Mouse (Mus musculus) neural tube, embryonic 11.5 days (tissue): ENCODE results near the gene Slc5a3. TPM values are rescaled to one million over a fixed set of nuclear protein-coding genes. Genes with fewer than 3 reads are reported as not detected.

Experiments
- ATAC-seq: fragments of 200-750 bp; cut with Nextera tagmentation; 2 replicates; pipeline ENCODE4 v1.8.0; 2017; ENCODE audit warnings: moderate number of reproducible peaks, mild to moderate bottlenecking, moderate TSS enrichment, moderate library complexity; ENCODE audit not compliant: insufficient read depth, low FRiP score, low TSS enrichment
- DNase-seq: peaks from one replicate; pipeline ENCODE4 v3.0.0-alpha.2; 2015; ENCODE audit warnings: low spot score
- H3K27ac ChIP-seq: fragments of 300-500 bp; sonication (generic); 2 replicates; pipeline ENCODE4 v1.5.1; 2014; ENCODE audit warnings: low read depth, mild to moderate bottlenecking, low read length
- H3K27me3 ChIP-seq: fragments of 300-500 bp; sonication (generic); 2 replicates; pipeline ENCODE4 v1.6.1; 2014; ENCODE audit warnings: mild to moderate bottlenecking, low read length, mixed read lengths; ENCODE audit not compliant: control insufficient read depth, insufficient read depth
- H3K36me3 ChIP-seq: fragments of 300-500 bp; sonication (generic); 2 replicates; pipeline ENCODE4 v1.6.1; 2014; ENCODE audit warnings: mild to moderate bottlenecking, low read length, moderate library complexity, mixed read lengths; ENCODE audit not compliant: control insufficient read depth, insufficient read depth
- H3K4me1 ChIP-seq: fragments of 300-500 bp; sonication (generic); 2 replicates; pipeline ENCODE4 v1.6.1; 2014; ENCODE audit warnings: low read length, mixed read lengths; ENCODE audit not compliant: control insufficient read depth, insufficient read depth
- H3K4me2 ChIP-seq: fragments of 300-500 bp; sonication (generic); 2 replicates; pipeline ENCODE4 v1.6.1; 2014; ENCODE audit warnings: low read depth, mild to moderate bottlenecking, moderate library complexity
- H3K4me3 ChIP-seq: fragments of 300-500 bp; sonication (generic); 2 replicates; pipeline ENCODE4 v1.5.1; 2014; ENCODE audit warnings: low read depth, low read length
- H3K9ac ChIP-seq: fragments of 300-500 bp; sonication (generic); 2 replicates; pipeline ENCODE4 v1.6.1; 2014; ENCODE audit warnings: mild to moderate bottlenecking, low read length
- H3K9me3 ChIP-seq: fragments of 300-500 bp; sonication (generic); 2 replicates; pipeline ENCODE4 v1.6.1; 2016; ENCODE audit warnings: low read length; ENCODE audit not compliant: control insufficient read depth
- WGBS: fragments of 180-500 bp; shearing (Covaris S2); extraction: QIAGEN DNeasy Blood & Tissue Kit; methylation state at CpG from one replicate; pipeline ENCODE4 v1.1.7; 2014; 5-methylcytosine and 5-hydroxymethylcytosine counted together
- polyA plus RNA-seq: library from polyadenylated mRNA; unstranded; fragments of >200 nt; fragmentation: Nextera tagmentation; extraction: Ambion mirVana; gene quantifications from 2 replicates; pipeline ENCODE4 v1.2.1, GENCODE M21; 2014

Gene Slc5a3
- polyA plus RNA-seq, 1 experiment from 2014 or later = 15.9 TPM

DNA sequence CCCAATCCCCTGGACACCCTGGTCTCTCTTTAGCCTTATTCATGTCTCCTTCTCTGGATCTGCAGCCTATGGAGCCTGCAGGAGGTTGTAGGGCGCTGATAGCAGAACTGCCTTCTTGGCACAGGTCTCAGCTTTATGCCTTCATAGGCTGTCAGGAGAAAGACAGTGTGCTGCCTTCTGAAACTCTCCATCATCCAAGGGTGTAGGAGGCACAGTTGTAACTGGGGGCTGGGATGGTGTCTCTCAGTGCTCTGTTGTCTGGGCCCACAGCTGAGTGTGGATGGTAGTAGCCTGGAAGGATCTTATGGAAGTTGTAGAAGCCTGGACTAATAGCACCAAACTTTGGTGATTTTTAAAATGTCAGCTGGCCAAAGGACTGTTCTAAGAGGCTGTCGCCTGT, 46.8 kb downstream of the Slc5a3 start:
- Histone ChIP-seq H3K4me3 (no peak overlapping the region), H3K36me3 (no peaks in the 10 kb centered on the region), H3K27ac (no peak overlapping the region), H3K9me3 (no peaks in the 10 kb centered on the region), H3K4me1 (no peaks in the 10 kb centered on the region; the same call in 1 of the 2 replicates), H3K4me2 (no peak overlapping the region), H3K27me3 (no peaks in the 10 kb centered on the region), H3K9ac (no peak overlapping the region)
- ATAC-seq = no peak
- no peak for DNase-seq
- WGBS = 94% methylated on average over 2 of the region's 2 CpGs

DNA sequence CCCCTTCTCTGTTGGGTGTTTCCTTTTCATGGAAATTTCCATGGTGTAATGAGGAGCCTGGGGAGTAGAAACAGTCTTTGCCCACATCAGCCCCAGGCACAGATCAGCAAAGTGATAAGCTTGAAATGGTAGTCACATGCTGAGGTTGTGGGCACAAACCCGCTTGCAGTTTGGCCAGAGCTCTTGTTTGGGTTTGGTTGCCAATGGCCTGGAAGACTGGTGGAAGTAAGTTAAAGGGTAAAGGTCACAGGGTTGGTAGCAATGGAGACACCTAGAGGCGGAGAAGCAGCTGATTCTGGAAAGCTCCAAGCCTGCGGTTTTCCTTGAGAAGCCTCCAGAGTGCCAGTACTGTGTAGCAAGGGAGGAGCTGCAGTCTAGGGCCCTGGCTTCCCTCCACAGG, 47.5 kb downstream of the Slc5a3 start:
- no peak overlapping the region for H3K4me3 ChIP-seq
- no peak overlapping the region for H3K4me2 ChIP-seq
- H3K36me3 ChIP-seq = no peaks in the 10 kb centered on the region
- H3K9ac ChIP-seq = no peak overlapping the region
- H3K4me1 ChIP-seq = no peaks in the 10 kb centered on the region; the same call in 1 of the 2 replicates
- H3K9me3 ChIP-seq = no peaks in the 10 kb centered on the region
- H3K27me3 ChIP-seq = no peaks in the 10 kb centered on the region
- DNase-seq (no peak), ATAC-seq (no peak)
- 76% methylated on average over 3 of the region's 3 CpGs for WGBS
- no peak overlapping the region for H3K27ac ChIP-seq

DNA sequence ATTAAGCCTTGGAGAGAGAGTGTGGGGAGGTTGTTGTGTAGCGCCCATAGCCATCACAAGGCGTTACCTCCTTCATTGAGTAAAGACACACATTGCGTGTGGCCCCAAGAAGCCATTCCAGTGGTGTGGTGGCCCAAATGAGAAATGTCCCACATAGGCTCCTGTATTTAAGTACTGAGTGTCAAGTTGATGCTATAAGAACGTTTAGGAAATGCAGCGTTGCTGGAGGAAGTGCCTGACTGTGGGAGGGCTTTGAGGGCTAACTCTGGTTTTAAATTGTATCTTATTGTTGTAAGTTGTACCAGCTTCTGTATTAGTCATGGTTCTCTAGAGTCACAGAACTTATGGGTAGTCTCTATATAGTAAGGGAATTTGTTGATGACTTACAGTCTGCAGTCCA, 49.2 kb downstream of the Slc5a3 start:
- Histone ChIP-seq H3K4me1 (no peaks in the 10 kb centered on the region; the same call in 1 of the 2 replicates), H3K27ac (no peak overlapping the region), H3K9ac (no peak overlapping the region), H3K36me3 (no peaks in the 10 kb centered on the region), H3K4me2 (no peak overlapping the region), H3K9me3 (no peaks in the 10 kb centered on the region), H3K4me3 (no peak overlapping the region), H3K27me3 (no peaks in the 10 kb centered on the region)
- DNase-seq = no peak
- 91% methylated on average over 5 of the region's 5 CpGs for WGBS
- no peak for ATAC-seq

DNA sequence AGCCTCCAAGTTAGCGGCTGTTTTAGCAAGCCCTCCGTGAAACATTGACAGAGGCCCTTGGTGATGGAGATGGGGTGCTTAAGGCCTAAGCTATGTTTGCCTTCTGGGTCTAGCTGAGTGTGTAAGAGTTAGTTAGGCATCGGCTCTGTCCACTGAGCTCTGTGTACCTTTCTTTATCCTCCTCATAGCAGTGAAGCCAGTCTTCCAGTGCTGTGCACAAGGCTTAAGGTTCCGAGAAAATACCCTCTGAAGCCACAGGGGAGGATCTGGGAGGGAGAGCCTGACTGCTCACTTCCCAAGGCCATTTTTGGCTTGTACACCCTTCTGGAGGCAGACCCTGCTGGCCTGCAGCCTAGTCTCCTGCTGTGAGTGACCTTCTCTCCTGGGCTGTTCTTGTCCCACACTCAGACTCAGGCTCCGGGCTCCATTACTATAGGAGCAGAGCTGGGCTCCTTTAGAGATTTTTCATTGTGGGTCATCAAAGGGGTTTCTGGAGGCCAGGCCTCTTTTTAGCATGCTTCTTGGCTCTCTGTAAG, 56.7 kb downstream of the Slc5a3 start:
- WGBS = 78% methylated on average over 5 of the region's 5 CpGs
- no peaks in the 10 kb centered on the region for H3K36me3 ChIP-seq
- DNase-seq (no peak), ATAC-seq (no peak)
- no peak overlapping the region for H3K4me2 ChIP-seq
- no peaks in the 10 kb centered on the region for H3K27me3 ChIP-seq
- H3K4me1 ChIP-seq = peaks cover 11% of the 10 kb centered on the region
- no peak overlapping the region for H3K9ac ChIP-seq
- H3K9me3 ChIP-seq = no peaks in the 10 kb centered on the region
- H3K27ac ChIP-seq = no peak overlapping the region
- no peak overlapping the region for H3K4me3 ChIP-seq

DNA sequence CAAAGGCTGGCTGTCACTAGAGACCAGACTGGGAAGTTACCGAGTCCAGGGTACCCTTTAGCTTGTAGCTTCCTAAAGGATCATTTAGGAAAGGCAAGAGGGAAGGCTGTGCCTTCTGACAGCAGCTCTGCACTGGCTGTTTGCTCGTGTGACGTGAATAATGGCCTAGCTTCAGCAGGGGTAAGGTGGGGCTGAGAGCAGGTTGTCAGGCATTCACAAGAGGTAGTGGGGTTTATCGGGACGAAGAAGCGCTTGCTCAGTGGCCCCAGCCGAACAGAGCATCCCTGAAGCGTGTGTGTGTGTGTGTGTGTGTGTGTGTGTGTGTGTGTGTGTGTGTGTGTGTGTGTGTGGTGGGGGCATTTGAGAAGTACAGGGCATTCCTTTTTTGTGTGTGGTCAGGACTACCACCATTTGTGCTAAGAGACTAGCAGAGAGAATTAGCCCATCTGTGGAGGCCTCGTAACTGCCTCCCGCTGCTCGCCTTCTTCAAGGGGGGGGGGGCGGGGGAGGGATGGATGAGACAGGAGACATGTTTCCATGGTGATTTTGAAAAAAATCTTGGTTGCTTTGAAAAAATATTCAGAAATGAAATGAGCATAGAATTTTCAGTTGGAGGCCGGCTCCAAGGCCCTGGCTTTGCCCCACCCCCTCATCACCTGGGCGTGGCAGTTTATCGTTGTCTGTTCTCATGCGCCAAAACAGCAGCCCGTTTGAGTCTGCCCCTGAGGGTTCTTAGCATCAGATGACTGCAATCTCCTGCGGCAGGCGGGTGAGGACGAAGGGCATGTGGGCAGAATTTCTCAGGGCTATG, 57.7 kb downstream of the Slc5a3 start:
- DNase-seq (peak; percentile 49), ATAC-seq (no peak)
- Histone ChIP-seq H3K4me1 (peaks cover 11% of the 10 kb centered on the region), H3K36me3 (no peaks in the 10 kb centered on the region), H3K4me2 (peak overlapping the region; percentile 26; the same call in 1 of the 2 replicates), H3K27me3 (no peaks in the 10 kb centered on the region), H3K9ac (no peak overlapping the region), H3K9me3 (no peaks in the 10 kb centered on the region), H3K4me3 (no peak overlapping the region), H3K27ac (no peak overlapping the region)
- 22% methylated on average over 19 of the region's 20 CpGs for WGBS

DNA sequence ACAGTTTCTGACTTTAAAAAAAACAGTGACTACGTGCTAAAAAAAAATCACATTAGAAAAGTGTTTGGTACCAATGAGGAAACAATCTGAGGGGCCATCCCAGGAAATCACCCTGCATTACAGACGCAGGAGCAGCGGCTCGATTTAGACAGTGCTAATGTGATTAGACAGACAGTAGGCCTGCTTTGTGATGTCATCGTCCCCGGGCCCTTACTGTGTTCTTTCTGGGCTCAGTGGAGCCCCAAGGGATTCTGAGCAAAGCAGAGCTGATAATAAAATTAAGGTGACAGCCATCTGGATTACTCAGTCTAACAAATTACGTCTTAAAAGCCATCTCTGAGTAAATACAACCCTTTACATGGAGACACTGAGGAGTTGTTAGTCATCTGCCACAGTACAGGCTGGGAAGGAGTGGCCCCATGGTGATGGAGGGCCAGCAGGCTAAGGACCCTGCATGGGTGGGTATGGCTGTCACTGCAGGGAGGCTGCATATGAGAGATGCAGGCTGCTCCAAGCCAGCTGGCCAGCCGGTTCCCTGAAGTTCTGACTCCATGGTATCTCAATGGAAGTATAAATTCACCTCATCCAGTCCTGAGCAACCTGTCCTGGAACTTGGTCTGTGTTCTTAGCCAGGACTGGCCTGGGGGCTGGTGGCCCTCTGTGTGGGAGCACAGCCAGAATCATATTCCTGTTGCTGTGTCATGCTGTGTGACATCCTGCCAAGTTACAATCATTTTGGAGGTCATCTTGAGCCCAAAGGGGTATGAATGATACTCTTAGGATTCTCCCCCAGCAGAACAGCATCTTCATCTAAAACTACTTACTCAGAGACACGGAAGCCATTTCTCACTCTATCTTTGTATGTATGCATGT, 59.5 kb downstream of the Slc5a3 start:
- DNase-seq (no peak), ATAC-seq (no peak)
- H3K4me1 ChIP-seq = peaks cover 11% of the 10 kb centered on the region
- no peaks in the 10 kb centered on the region for H3K9me3 ChIP-seq
- H3K27ac ChIP-seq = no peak overlapping the region
- no peak overlapping the region for H3K4me2 ChIP-seq
- H3K36me3 ChIP-seq = no peaks in the 10 kb centered on the region
- no peaks in the 10 kb centered on the region for H3K27me3 ChIP-seq
- H3K9ac ChIP-seq = no peak overlapping the region
- H3K4me3 ChIP-seq = no peak overlapping the region
- 71% methylated on average over 9 of the region's 9 CpGs for WGBS

DNA sequence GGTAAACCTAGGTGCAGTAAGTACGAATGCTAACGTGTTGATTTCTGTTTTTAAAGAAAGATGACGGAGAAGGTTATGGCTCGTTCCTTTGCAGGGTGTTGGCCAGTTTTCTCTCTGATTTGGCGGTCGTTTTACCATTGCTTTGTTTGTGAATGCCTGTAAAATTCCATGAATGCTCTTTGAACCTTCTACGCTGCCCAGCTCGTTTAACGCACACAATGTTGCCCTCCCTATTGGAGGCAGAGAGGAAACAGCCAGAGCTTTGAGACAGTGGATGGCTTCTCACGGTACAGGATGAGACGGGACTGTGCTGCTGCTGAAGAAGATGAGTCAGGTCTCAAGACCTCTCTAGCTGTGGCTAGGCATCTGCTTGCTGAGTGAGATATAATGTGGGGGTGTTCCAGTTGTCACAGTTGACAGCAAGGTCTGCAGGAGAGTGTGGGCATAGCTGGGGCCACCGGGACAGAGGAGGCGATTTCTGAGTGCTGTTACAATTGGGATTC, 60.9 kb downstream of the Slc5a3 start:
- H3K4me1 ChIP-seq = peaks cover 11% of the 10 kb centered on the region
- ATAC-seq (no peak), DNase-seq (no peak)
- no peak overlapping the region for H3K9ac ChIP-seq
- H3K27me3 ChIP-seq = no peaks in the 10 kb centered on the region
- H3K36me3 ChIP-seq = no peaks in the 10 kb centered on the region
- no peak overlapping the region for H3K4me3 ChIP-seq
- no peaks in the 10 kb centered on the region for H3K9me3 ChIP-seq
- no peak overlapping the region for H3K27ac ChIP-seq
- WGBS = 57% methylated on average over 13 of the region's 13 CpGs
- H3K4me2 ChIP-seq = no peak overlapping the region

DNA sequence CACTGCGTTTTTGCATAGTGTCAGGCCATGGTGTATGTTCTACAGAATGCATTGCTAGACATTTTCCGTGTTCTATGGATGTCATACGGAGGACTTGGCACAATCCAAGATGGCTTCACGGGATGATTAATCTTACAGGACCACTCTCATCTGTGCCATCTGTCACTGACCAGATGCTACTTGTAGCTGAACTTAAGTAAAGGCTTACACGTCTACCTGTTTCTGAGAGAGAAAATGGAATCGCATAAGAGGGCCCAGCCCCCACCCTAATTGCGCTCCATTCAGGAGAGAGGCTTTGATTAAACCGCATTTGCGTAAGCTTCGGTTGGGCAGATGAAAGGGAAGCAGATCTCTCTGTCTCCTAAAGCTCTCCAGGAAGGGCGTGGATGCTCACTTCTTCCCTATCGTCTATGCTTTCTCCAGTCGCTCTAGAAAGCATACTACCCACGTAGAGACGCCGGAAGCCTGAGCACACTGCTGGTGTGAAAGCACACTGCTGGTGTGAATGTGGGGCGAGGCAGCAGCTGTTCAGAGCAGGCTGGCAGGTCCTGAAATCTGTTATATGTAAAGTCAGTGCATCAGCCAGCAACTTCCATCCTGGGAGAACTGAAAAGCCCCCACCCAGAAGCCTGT, 62.9 kb downstream of the Slc5a3 start:
- H3K9me3 ChIP-seq = peaks cover 5% of the 10 kb centered on the region; the same call in 1 of the 2 replicates
- H3K9ac ChIP-seq = no peak overlapping the region
- 63% methylated on average over 17 of the region's 17 CpGs for WGBS
- no peaks in the 10 kb centered on the region for H3K36me3 ChIP-seq
- H3K27ac ChIP-seq = no peak overlapping the region
- peaks cover 6% of the 10 kb centered on the region; the same call in 1 of the 2 replicates for H3K4me1 ChIP-seq
- H3K4me3 ChIP-seq = no peak overlapping the region
- ATAC-seq (no peak), DNase-seq (no peak)
- H3K4me2 ChIP-seq = no peak overlapping the region
- no peaks in the 10 kb centered on the region for H3K27me3 ChIP-seq
